Mouse (Mus musculus): Measurements from ENCODE around the gene Higd1b. TPM values are rescaled to one million over a fixed set of nuclear protein-coding genes. Genes with fewer than 3 reads are reported as not detected.

Gene Higd1b
- total and polyA plus RNA-seq, 2 experiments from 2014 or later = 14.5 to 15.8 TPM

- 57% methylated on average over 11 of the region's 11 CpGs for WGBS
- no peak for TF ChIP-seq CTCF (IDR thresholded peaks at IDR 0.05; ENCODE audit: low read depth)
- Histone ChIP-seq H3K4me1 (ENCODE audit: insufficient read depth, low read length) (no peaks in the 10 kb centered on the region), H3K36me3 (ENCODE audit: insufficient read depth, low read length) (peaks cover 42% of the 10 kb centered on the region), H3K27ac (no peak overlapping the region), H3K9ac (replicated peaks; ENCODE audit: low read length) (no peak overlapping the region), H3K4me2 (ENCODE audit: low read depth, low read length) (no peak overlapping the region), H3K4me3 (ENCODE audit: low read length) (no peak overlapping the region), H3K9me3 (ENCODE audit: low read length) (no peaks in the 10 kb centered on the region), H3K27me3 (ENCODE audit: insufficient read depth, low read length) (no peaks in the 10 kb centered on the region)
- peak; percentile 70 for DNase-seq (ENCODE audit: low spot score)
- peak; percentile 74 for ATAC-seq
Observed at GRCm38 (mm10) chr11:102858951-102859350, 23.3 kb downstream of the Higd1b start.

GRCm38 (mm10) chr11:102859933-102860332 lies 24.3 kb downstream of the Higd1b start:
- ATAC-seq (peak; percentile 59; the same call in 1 of the 2 replicates), DNase-seq (ENCODE audit: low spot score) (peak; percentile 57)
- no peaks in the 10 kb centered on the region for H3K9me3 ChIP-seq (ENCODE audit: low read length)
- H3K27me3 ChIP-seq (ENCODE audit: insufficient read depth, low read length) = no peaks in the 10 kb centered on the region
- WGBS = 57% methylated on average over 8 of the region's 8 CpGs
- no peak overlapping the region for H3K4me3 ChIP-seq (ENCODE audit: low read length)
- no peak for TF ChIP-seq CTCF (IDR thresholded peaks at IDR 0.05; ENCODE audit: low read depth)
- H3K4me1 ChIP-seq (ENCODE audit: insufficient read depth, low read length) = no peaks in the 10 kb centered on the region
- no peak overlapping the region for H3K9ac ChIP-seq (replicated peaks; ENCODE audit: low read length)
- H3K27ac ChIP-seq = no peak overlapping the region
- no peak overlapping the region for H3K4me2 ChIP-seq (ENCODE audit: low read depth, low read length)
- peaks cover 35% of the 10 kb centered on the region for H3K36me3 ChIP-seq (ENCODE audit: insufficient read depth, low read length)

- peaks cover 32% of the 10 kb centered on the region for H3K36me3 ChIP-seq (ENCODE audit: insufficient read depth, low read length)
- ATAC-seq (no peak), DNase-seq (ENCODE audit: low spot score) (peak; percentile 92)
- peak; percentile 77 for TF ChIP-seq CTCF (IDR thresholded peaks at IDR 0.05; ENCODE audit: low read depth)
- H3K27ac ChIP-seq = no peak overlapping the region
- H3K4me2 ChIP-seq (ENCODE audit: low read depth, low read length) = no peak overlapping the region
- H3K4me3 ChIP-seq (ENCODE audit: low read length) = no peak overlapping the region
- H3K4me1 ChIP-seq (ENCODE audit: insufficient read depth, low read length) = no peaks in the 10 kb centered on the region
- no peak overlapping the region for H3K9ac ChIP-seq (replicated peaks; ENCODE audit: low read length)
- no peaks in the 10 kb centered on the region for H3K27me3 ChIP-seq (ENCODE audit: insufficient read depth, low read length)
- H3K9me3 ChIP-seq (ENCODE audit: low read length) = no peaks in the 10 kb centered on the region
- WGBS = 30% methylated on average over 4 of the region's 4 CpGs
Observed at GRCm38 (mm10) chr11:102864272-102864671, 28.6 kb downstream of the Higd1b start.

- DNase-seq (ENCODE audit: low spot score) = no peak
- 81% methylated on average over 7 of the region's 7 CpGs for WGBS
- Histone ChIP-seq H3K4me3 (ENCODE audit: low read length) (no peak overlapping the region), H3K9me3 (ENCODE audit: low read length) (no peaks in the 10 kb centered on the region), H3K27ac (no peak overlapping the region), H3K4me2 (ENCODE audit: low read depth, low read length) (no peak overlapping the region), H3K4me1 (ENCODE audit: insufficient read depth, low read length) (no peaks in the 10 kb centered on the region), H3K9ac (replicated peaks; ENCODE audit: low read length) (no peak overlapping the region), H3K27me3 (ENCODE audit: insufficient read depth, low read length) (no peaks in the 10 kb centered on the region), H3K36me3 (ENCODE audit: insufficient read depth, low read length) (peaks cover 37% of the 10 kb centered on the region)
- no peak for ATAC-seq
- TF ChIP-seq CTCF (IDR thresholded peaks at IDR 0.05; ENCODE audit: low read depth) = no peak
Observed at GRCm38 (mm10) chr11:102874801-102875334, 39.2 kb downstream of the Higd1b start.

GRCm38 (mm10) chr11:102879558-102879957 lies 43.9 kb downstream of the Higd1b start:
- peaks cover 17% of the 10 kb centered on the region; the same call in 1 of the 2 replicates for H3K36me3 ChIP-seq (ENCODE audit: insufficient read depth, low read length)
- no peak overlapping the region for H3K27ac ChIP-seq
- peaks cover 6% of the 10 kb centered on the region; the same call in 1 of the 2 replicates for H3K4me1 ChIP-seq (ENCODE audit: insufficient read depth, low read length)
- no peak for DNase-seq (ENCODE audit: low spot score)
- H3K9me3 ChIP-seq (ENCODE audit: low read length) = no peaks in the 10 kb centered on the region
- no peaks in the 10 kb centered on the region for H3K27me3 ChIP-seq (ENCODE audit: insufficient read depth, low read length)
- no peak for TF ChIP-seq CTCF (IDR thresholded peaks at IDR 0.05; ENCODE audit: low read depth)
- H3K9ac ChIP-seq (replicated peaks; ENCODE audit: low read length) = no peak overlapping the region; the same call in 1 of the 2 replicates
- ATAC-seq = no peak
- H3K4me3 ChIP-seq (ENCODE audit: low read length) = peak overlapping the region; percentile 71
- peak overlapping the region; percentile 82 for H3K4me2 ChIP-seq (ENCODE audit: low read depth, low read length)
- 50% methylated on average over 2 of the region's 2 CpGs for WGBS

- Histone ChIP-seq H3K9me3 (ENCODE audit: low read length) (no peaks in the 10 kb centered on the region), H3K27ac (peak within 1 kb of the TSS; percentile 93), H3K27me3 (ENCODE audit: insufficient read depth, low read length) (no peaks in the 10 kb centered on the region), H3K36me3 (ENCODE audit: insufficient read depth, low read length) (0 out of 2 replicates have a peak, but pooled peaks cover 9% of the 10 kb centered on the region), H3K4me2 (ENCODE audit: low read depth, low read length) (peak within 1 kb of the TSS; percentile 82), H3K4me3 (ENCODE audit: low read length) (peak within 1 kb of the TSS; percentile 71), H3K9ac (replicated peaks; ENCODE audit: low read length) (peak within 1 kb of the TSS; percentile 78), H3K4me1 (ENCODE audit: insufficient read depth, low read length) (peaks cover 6% of the 10 kb centered on the region; the same call in 1 of the 2 replicates)
- DNase-seq (ENCODE audit: low spot score) = peak; percentile 94
- WGBS = under 1% methylated on average over 62 of the region's 62 CpGs
- TF ChIP-seq CTCF (IDR thresholded peaks at IDR 0.05; ENCODE audit: low read depth) = peak; percentile 21; the same call in 1 of the 2 replicates
- ATAC-seq = peak; percentile 93
Observed at GRCm38 (mm10) chr11:102880585-102881313, 45.1 kb downstream of the Higd1b start, which contains the start of the genes Eftud2 and Ccdc103. TSS of gene Eftud2 (minus strand) at chr11:102880985. TSS of gene Ccdc103 (plus strand) at chr11:102881204.

All from hindbrain, postnatal 0 days (tissue).